ENCODE assay signal across 8 mouse cellular contexts in the genomic region with DNA sequence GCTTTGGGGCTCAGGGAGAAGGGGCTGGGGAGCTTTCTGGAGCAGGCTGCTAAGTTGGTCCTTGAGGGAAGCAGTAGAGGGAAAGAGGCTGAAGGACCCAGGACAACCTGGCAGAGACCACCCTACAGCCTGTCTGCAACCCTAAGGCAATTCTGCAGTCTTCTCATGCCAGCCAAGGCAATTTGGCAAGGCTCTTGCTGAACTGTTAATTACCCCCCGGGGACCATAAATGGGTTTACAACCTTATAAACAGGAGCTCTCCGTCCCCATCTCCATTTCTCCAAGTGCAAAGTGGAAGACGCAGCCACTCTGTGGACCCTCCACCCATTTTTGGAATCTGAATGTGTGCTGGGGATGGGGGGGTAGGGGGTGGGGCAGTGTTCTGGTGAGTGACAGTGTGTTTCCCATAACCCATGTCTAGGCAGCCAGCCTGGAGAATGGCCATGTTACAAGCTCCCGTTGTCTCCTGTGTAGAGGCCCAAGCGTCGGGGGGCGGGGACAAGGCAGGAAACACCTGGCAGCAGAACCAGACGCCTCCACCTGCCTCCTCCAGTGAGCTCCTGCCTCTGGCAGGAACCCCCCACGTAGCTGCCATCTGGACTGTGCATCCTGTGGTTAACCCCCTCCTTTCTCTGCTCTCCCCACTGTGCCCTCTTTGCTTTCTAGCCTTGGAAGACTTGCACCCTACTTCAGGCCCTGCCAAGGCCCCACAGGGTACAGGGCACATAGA. TPM values are rescaled to one million over a fixed set of nuclear protein-coding genes. Genes with fewer than 3 reads are reported as not detected.
DNase-seq lines count a peak whose midpoint lies in the region; ATAC-seq and TF ChIP-seq lines count a peak whose summit lies in the region.

No protein-coding gene starts in this region.

- DNase-seq in kidney, postnatal 25 days: peak; percentile 20 to 62
- DNase-seq in kidney, adult 2 months: no peak
- peak; percentile 73 for DNase-seq in brain, embryonic 14.5 days (ENCODE audit: low read depth)
- peak; percentile 13 for DNase-seq in skeletal muscle tissue, adult 2 months (ENCODE audit: low read depth, low spot score)
- DNase-seq in gastrocnemius, postnatal 4 days (ENCODE audit: low spot score in 2 of 2): no peak
- no peak for DNase-seq in left cerebral cortex, adult 18-20 months (ENCODE audit: low spot score in 2 of 2)

- no peak overlapping the region for H3K27ac ChIP-seq in kidney, adult 2 months (ENCODE audit: insufficient read depth, low read depth, low read length)
- peak overlapping the region; percentile 46; the same call in 1 of the 2 replicates for H3K27ac ChIP-seq in forebrain, embryonic 12.5 days
- peak overlapping the region; percentile 80 for H3K27ac ChIP-seq in limb, embryonic 13.5 days

- no peaks in the 10 kb centered on the region for H3K36me3 ChIP-seq in kidney, adult 2 months (ENCODE audit: control insufficient read depth, insufficient read depth, low read length)
- no peaks in the 10 kb centered on the region for H3K36me3 ChIP-seq in forebrain, embryonic 12.5 days (replicated peaks)
- H3K36me3 ChIP-seq in limb, embryonic 13.5 days: no peaks in the 10 kb centered on the region

- ATAC-seq in forebrain, embryonic 12.5 days (ENCODE audit: low FRiP score): no peak
- ATAC-seq in limb, embryonic 13.5 days (ENCODE audit: low FRiP score, low read depth): peak; percentile 83

- WGBS in kidney, adult 2 months: 13% methylated on average over 9 of the region's 9 CpGs
- WGBS in forebrain, embryonic 12.5 days: 43% methylated on average over 9 of the region's 9 CpGs
- WGBS in limb, embryonic 13.5 days: 3% methylated on average over 9 of the region's 9 CpGs

- no peak overlapping the region for H3K4me2 ChIP-seq in forebrain, embryonic 12.5 days
- H3K4me2 ChIP-seq in limb, embryonic 13.5 days (replicated peaks): peak overlapping the region; percentile 48

- no peak overlapping the region for H3K9ac ChIP-seq in forebrain, embryonic 12.5 days
- H3K9ac ChIP-seq in limb, embryonic 13.5 days: no peak overlapping the region

- TF ChIP-seq CTCF in kidney, adult 2 months (conservative IDR thresholded peaks at IDR 0.05; ENCODE audit: insufficient read depth, insufficient read length, low read depth, low read length): no peak
- no peak for TF ChIP-seq CTCF in brain, embryonic 14.5 days (IDR thresholded peaks at IDR 0.05; ENCODE audit: borderline replicate concordance, extremely low read depth, insufficient read depth, insufficient read length)

- no peaks in the 10 kb centered on the region for H3K27me3 ChIP-seq in kidney, adult 2 months (replicated peaks; ENCODE audit: control insufficient read depth, insufficient read depth, low read length)
- H3K27me3 ChIP-seq in forebrain, embryonic 12.5 days: no peaks in the 10 kb centered on the region
- H3K27me3 ChIP-seq in limb, embryonic 13.5 days: peaks cover 11% of the 10 kb centered on the region; the same call in 1 of the 2 replicates

- H3K9me3 ChIP-seq in forebrain, embryonic 12.5 days: no peaks in the 10 kb centered on the region
- no peaks in the 10 kb centered on the region for H3K9me3 ChIP-seq in limb, embryonic 13.5 days

- TF ChIP-seq POLR2A in kidney, adult 2 months (IDR thresholded peaks at IDR 0.05; ENCODE audit: low read depth, low read length): no peak
- TF ChIP-seq POLR2A in brain, embryonic 14.5 days (IDR thresholded peaks at IDR 0.05; ENCODE audit: borderline replicate concordance, extremely low read depth, insufficient read depth, insufficient read length, poor library complexity, severe bottlenecking): no peak

- no peaks in the 10 kb centered on the region for H3K4me1 ChIP-seq in kidney, adult 2 months (ENCODE audit: control insufficient read depth, insufficient read depth, low read length)
- peaks cover 22% of the 10 kb centered on the region for H3K4me1 ChIP-seq in forebrain, embryonic 12.5 days
- H3K4me1 ChIP-seq in limb, embryonic 13.5 days: peaks cover 60% of the 10 kb centered on the region

- no peak overlapping the region for H3K4me3 ChIP-seq in kidney, adult 2 months (ENCODE audit: insufficient read depth, low read depth, low read length)
- H3K4me3 ChIP-seq in forebrain, embryonic 12.5 days (replicated peaks): no peak overlapping the region
- H3K4me3 ChIP-seq in limb, embryonic 13.5 days: no peak overlapping the region

RNA-seq across cellular contexts. Expression of a gene that starts 20.5 kb away (rescaled TPM):
- 0.38 and 0.42 TPM in 2 replicates for polyA plus RNA-seq in kidney, adult 2 months (2012; rRNA removed)
- polyA plus RNA-seq in brain, embryonic 14.5 days (2012; rRNA removed): 5.6 and 7.2 TPM in 2 replicates
- polyA plus RNA-seq in forebrain, embryonic 12.5 days (2016; fragmentation: Nextera tagmentation; extraction: Ambion mirVana): 0.27 and 0.32 TPM in 2 replicates
- 0.46 and 0.52 TPM in 2 replicates for polyA plus RNA-seq in limb, embryonic 13.5 days (2015; fragmentation: Nextera tagmentation; extraction: Ambion mirVana)
- under 1 TPM; 0.29 to 0.39 TPM for total RNA-seq in gastrocnemius, postnatal 4 days (2021)
- total RNA-seq in left cerebral cortex, adult 18-20 months (2021): 100 to 1,000 TPM in 1 of 2 experiments, 10 to 100 TPM in 1; 98.9 to 107 TPM

RNA-seq across cellular contexts. Expression of a gene that starts 42.6 kb away (rescaled TPM):
- 21.7 and 25.7 TPM in 2 replicates for polyA plus RNA-seq in kidney, adult 2 months (2012; rRNA removed)
- polyA plus RNA-seq in brain, embryonic 14.5 days (2012; rRNA removed): 12.1 and 14.3 TPM in 2 replicates
- polyA plus RNA-seq in forebrain, embryonic 12.5 days (2016; fragmentation: Nextera tagmentation; extraction: Ambion mirVana): 5.3 and 5.4 TPM in 2 replicates
- polyA plus RNA-seq in limb, embryonic 13.5 days (2015; fragmentation: Nextera tagmentation; extraction: Ambion mirVana): 13.3 and 13.8 TPM in 2 replicates
- 1 to 10 TPM; 2.5 to 4.6 TPM for total RNA-seq in gastrocnemius, postnatal 4 days (2021)
- 10 to 100 TPM; 15.5 to 21.8 TPM for total RNA-seq in left cerebral cortex, adult 18-20 months (2021)

RNA-seq across cellular contexts. Expression of a gene that starts 43.2 kb away (rescaled TPM):
- 3.1 and 10.1 TPM in 2 replicates for polyA plus RNA-seq in kidney, adult 2 months (2012; rRNA removed)
- 0.88 and 2.7 TPM in 2 replicates for polyA plus RNA-seq in brain, embryonic 14.5 days (2012; rRNA removed)
- not detected in 2 replicates for polyA plus RNA-seq in forebrain, embryonic 12.5 days (2016; fragmentation: Nextera tagmentation; extraction: Ambion mirVana)
- 1.2 and 1.3 TPM in 2 replicates for polyA plus RNA-seq in limb, embryonic 13.5 days (2015; fragmentation: Nextera tagmentation; extraction: Ambion mirVana)
- under 1 TPM; 0.20 to 0.36 TPM for total RNA-seq in gastrocnemius, postnatal 4 days (2021)
- total RNA-seq in left cerebral cortex, adult 18-20 months (2021): under 1 TPM; 0.23 to 0.26 TPM

RNA-seq across cellular contexts. Expression of a gene that starts 49.8 kb away (rescaled TPM):
- polyA plus RNA-seq in kidney, adult 2 months (2012; rRNA removed): 0.09 and 0.16 TPM in 2 replicates
- 0.26 and 0.73 TPM in 2 replicates for polyA plus RNA-seq in brain, embryonic 14.5 days (2012; rRNA removed)
- polyA plus RNA-seq in forebrain, embryonic 12.5 days (2016; fragmentation: Nextera tagmentation; extraction: Ambion mirVana): 0.26 TPM in 1 of 2 replicates, not detected in the other
- polyA plus RNA-seq in limb, embryonic 13.5 days (2015; fragmentation: Nextera tagmentation; extraction: Ambion mirVana): 43.3 and 49.0 TPM in 2 replicates
- total RNA-seq in gastrocnemius, postnatal 4 days (2021): 100 to 1,000 TPM; 111 to 118 TPM
- total RNA-seq in left cerebral cortex, adult 18-20 months (2021): under 1 TPM; 0.52 to 1.00 TPM

Comparison
In these comparisons a context has a peak if more than half of its experiments do, and no peak if none do; other contexts are left out.
1. DNase-seq: peak in kidney, postnatal 25 days (2 of 2), brain, embryonic 14.5 days (single experiment) and skeletal muscle tissue, adult 2 months (single experiment); none in kidney, adult 2 months (single experiment), gastrocnemius, postnatal 4 days (0 of 2) and left cerebral cortex, adult 18-20 months (0 of 2).